Mouse (Mus musculus) right cerebral cortex, postnatal 36 days (tissue): Measurements from ENCODE around the gene Ccdc106.
A peak's percentile ranks its signal among the peaks of the same experiment; 100 is the strongest.
"Not testable (repeated sequence)": the region's sequence is repeated elsewhere in the genome, so short reads cannot be mapped to it uniquely, and the experiment has no call there.

Source experiments
- DNase-seq, 2 experiments: peaks; one replicate each; pipeline ENCODE4 v3.0.0; 2022; ENCODE audit warnings: low spot score in 2 of 2, mixed read lengths in 1 of 2

The Ccdc106 gene

DNA sequence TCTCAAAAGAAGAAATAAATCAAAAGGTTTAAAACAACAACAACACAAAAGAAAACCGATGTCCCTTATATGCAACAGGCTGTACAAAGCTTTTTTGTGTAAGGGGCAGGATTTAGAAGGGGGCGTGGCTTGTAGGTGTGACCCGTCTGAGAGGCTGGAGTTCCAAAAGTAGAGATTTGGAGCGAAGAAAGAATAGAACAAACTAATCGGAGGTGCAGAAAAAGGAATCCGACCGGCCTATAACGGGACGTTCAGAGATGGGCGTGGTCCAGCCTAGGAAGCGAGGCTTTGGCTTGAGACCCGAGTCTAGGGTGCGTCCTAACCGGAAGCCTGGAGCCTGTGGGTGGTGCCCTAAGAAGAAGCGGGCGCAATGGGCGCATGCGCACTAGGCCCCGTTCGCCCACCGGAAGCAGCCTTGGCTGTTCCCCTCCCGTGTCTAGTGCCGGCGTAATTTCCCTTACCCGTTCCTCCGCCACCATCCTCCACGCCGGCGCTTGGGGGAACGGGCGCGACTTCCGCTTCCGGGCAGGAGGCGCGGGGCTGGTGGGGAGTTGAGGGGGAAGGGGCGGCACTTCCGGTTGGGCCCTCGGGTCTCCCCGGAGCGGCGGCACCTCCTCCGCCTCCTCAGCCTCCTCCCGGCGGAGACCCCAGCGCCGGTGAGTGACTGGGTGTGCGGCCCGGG is at the start of gene Ccdc106, which contains the start of gene Zfp865:
TSS of gene Ccdc106 (plus strand) at position 554 of the 682 bp plus-strand sequence.
TSS of gene Zfp865 (plus strand) at position 377 of the 682 bp plus-strand sequence.
- peak; percentile 99 to 100 for DNase-seq

DNA sequence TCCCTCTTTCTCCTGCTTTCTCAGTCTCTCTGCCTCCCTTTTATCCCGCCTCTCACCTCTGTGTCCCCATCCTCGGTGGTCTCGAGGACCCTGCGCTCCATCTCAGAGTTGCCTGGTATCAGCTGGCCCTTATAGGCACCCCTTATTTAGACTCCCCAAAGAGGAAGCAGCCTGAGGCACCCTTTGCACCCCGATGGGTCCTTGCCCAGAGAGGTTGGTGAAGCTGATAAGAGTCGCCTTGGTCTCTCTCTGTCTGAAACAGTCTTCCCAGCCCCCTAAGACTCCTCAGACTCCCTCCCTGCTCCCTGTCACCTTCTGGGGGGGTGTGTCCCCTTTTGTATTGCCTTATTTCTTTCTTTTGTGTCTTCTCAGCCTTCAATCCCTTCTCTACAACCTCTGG is 49.3 kb upstream of the Ccdc106 start, which contains the start of gene Sbk3:
TSS of gene Sbk3 (minus strand) at position 101 of the 400 bp plus-strand sequence.
- DNase-seq, result no peak

DNA sequence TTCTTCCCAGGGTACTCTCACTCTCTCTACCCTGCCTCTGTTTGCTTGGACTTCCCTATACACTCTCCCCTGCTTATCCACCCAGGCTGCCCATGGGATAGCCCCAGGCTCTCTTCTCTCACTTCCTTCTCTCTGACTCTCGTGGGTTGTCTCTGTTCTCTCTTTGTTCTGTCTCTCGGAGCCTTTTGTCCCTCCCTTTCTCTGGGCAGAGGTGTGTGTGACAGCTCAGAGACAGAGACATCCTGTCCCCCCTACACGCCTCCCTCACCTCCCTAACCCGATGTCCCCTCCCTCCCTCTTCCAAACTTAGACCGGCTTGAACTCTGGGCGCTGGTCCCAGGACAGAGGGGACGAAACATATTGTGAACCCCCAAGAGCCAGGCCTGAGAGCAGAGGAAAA is 48.6 kb upstream of the Ccdc106 start:
- no peak for DNase-seq

DNA sequence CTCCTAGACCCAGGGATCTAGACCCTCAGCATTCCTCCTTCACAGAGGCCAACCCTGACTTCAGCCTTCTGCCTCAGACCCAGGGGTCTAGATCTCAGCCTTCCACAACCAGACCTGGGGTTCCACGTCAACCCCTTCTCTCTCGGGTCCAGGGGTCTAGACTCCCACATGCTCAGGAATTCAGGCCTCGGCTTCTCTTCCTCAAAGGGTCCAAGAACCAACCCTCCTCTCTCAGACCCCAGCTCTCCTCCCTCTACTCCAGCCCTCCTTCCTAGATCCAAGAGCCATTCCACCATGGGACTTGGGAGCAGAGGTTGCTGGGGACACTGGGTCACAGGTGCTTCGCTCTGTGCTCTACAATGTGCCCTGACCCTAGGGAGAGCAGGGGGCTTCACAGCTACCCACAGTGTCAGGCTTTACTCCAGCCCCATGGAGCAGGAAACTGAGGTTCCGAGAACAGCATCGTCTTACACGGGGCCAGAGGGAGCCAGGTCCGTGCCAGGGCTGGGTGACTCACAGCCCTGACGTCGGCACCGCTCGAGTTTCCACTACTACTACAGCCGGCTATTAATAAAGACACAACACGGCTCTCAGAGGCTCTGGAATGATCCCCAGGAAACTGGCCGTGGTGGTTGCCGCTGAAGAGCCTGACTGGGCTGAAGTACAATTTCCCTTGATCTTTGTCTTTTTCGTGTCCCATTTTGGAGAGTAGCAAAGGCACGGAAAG is 47.9 kb upstream of the Ccdc106 start:
- no peak for DNase-seq

DNA sequence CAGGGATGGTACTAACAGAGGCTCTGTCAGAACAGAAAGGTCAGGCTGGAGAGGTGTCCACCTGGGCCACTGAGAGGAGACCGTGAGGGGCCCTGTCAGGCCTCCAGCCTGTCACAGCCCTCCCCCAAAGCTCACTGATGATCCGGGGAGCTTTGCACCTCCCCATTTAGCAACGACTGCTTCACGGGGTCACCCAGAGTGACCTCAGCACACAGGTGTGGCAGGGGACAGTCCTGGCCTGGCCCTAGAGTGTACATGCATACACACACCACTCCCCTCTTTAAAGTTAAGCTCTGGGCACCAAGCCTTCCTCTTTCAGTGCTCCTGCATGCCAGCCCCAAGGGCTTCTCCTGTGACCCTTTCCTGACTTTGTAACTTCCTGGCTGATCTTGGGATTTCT is 44.9 kb upstream of the Ccdc106 start:
- no peak for DNase-seq

DNA sequence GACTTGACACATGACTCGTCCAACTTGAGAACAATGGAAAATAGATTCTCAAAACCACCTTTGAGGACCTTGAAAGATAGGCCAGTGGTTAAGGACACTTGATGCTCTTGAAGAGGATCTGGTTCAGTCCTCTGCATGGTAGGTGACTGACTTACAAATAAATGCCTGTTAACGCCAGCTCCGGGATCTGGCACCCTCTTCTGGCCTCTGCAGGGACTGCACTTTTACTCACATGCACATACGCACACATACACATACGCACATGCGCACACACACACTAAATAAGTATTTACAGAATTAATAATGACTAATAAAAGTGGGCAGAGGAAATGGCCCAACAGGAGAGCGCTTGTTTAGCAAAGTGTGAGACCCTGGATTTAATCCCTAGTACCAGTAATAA is 43.5 kb upstream of the Ccdc106 start:
- DNase-seq, result no peak

DNA sequence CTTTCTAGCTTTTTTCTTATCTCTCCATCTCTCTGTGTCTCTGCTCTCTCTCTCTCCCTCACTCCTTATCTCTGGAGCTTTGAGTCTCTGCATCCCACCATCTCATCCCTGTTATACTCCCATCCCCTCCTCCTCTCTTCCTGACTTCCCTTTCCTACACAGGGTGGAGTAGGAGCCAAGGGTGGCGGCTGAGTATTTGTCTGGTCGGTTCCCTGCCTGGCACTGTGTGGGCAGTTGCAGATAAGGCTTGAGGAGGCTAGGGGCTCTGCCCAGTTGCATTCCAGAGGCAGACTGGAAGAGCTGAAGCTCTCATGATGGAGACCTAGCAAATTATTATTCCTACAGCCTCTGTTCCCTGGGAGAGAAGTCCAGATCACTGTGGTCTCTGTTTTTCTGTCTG is 32.1 kb upstream of the Ccdc106 start:
- no peak for DNase-seq

DNA sequence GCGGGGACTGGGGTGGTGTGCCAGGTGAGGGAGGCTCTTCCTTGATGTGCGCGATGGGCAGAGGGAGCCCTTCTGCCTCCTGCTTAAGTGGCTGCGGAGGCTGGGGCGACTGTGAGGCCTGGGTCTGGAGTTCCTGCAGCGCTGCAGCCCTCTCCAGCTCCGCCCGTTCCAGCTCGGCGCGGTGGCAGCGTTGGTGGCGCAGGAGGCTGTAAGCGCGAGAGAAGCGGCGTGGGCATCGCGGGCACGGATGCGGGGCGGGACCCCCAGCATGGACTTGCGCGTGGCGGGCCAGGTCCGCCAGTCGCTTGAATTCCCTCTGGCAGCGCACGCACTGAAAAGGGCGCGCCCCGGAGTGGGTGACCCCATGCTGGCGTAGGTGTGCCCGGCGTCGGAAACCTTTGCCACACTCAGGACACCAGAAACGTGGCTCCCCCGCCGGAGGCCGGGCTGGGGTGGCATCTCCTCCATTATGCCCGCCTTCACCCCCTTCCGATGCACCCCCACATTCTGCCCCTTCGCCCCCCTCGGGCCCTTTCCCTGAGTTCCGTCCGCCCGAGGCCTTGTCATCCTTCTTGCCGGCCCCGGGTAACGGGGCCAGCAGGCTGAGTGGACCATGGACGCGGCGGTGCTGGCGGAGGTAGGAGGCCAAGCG is 26.9 kb upstream of the Ccdc106 start:
- no peak for DNase-seq

DNA sequence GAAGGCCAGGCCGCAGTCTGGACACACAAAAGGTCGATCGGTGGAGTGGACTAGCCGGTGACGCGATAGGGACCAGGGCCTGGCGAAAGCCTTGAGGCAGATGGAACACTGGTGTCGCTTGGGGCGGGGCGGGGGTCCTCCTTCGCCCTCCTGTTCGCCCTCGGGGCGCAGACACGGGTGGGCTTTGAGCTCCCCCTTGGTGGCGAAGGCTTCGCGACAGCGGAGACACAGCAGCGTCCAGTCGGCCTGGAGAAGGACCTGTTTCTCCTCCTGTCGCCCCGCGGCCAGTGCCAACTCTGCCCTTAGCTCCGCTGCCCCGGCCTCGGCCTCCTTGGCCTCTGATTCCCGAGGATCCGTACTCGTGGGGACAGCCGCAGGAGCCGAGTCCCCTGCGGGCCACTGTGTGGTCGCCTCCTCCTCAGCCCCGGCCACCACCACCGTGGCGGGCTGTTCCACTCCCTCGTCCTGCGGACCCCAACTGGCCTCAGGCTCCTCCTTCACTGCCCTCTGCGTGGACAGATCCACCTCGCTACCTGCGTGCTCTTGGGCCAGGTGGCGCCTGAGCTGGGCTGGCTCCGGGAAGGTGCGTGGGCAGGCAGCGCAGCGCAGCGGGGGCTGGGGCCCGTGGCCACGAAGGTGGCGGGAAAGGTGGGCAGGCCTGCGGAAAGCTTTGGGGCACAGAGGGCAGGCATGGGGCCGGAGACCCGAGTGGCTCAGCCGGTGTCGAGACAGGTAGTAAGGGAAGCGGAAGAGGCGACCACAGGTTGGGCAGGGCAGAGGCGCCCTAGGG is 26.2 kb upstream of the Ccdc106 start:
- no peak for DNase-seq

DNA sequence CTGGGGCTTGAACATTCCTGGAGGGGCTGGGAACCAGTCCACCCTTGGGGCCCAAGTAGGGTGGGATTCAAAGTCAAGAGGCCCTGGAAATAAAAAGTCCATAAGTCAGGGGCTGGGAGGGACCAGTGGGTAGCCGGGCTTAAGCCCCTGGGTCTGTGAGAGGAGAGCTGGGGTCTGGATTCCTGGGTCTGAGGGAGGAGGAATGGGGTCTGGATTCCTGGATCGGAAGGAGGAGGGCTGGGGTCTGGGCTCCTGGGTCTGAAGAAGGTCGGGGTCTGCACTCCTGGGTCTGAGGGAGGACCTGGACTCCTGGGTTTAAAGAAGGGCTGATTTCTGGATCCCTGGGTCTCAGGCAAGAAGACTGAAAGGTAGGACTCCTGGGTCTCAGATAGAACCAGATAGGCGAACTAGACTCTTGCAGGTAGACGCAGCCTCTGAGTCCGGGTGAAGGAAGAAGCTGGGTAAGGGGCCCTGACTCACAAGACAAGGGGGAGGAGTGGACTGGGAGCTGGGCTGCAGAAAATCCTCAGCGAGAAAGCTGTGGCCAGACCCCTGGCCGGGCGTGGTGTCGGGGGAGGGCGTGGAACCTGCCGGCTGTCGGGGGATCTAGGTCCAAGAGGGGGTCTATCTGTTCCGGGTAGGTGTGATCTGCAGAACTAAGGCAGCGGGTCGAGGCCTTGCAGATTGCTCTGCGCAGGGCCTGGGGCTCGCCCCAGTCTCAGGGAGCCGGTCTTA is 24.9 kb upstream of the Ccdc106 start:
- no peak for DNase-seq

DNA sequence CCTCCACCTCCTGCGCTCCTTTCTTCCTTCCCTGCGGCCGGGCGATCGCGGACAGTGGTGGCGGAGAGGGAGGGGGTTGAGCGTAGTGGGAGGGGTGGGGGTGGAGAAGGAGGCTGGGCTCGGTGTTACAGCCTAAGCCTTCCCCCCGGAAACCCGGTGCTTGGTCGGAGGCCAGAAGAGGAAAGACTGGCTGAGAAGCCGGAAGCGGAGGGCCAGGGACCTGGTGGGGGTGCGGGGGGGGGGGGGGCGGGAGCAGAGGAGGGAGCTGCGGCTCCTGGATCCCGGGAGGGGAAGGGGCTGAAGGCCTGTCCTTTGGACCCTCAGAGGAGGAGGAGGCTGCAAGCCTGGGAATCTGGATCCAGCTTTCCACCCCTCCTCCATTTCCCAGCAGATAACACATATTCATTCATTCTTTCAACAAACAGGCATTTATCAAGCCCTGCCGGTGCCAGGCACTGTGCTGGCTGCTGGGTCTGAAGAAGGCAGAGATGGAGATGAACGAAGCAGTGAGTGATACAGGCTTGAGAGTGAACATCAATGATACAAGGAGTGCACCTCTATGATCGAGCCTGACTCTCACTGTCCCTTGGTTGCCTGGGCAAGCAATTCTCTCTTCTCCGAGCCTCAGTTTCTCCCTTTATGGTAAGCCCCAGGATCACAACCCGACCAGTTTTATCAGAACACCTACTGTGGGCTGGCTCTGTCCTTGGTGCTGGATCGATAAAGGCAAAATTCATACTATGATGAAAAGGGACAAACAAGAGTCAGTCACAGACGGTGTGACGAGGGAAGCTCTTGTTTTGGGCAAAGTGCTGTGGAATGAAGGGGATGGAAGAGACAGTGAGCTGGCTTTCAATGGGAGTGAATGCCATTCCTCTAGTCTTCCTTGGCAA is 24.1 kb upstream of the Ccdc106 start, which contains the start of gene Zfp579:
TSS of gene Zfp579 (minus strand) at position 156 of the 893 bp plus-strand sequence.
- DNase-seq, result peak; percentile 84 to 86

DNA sequence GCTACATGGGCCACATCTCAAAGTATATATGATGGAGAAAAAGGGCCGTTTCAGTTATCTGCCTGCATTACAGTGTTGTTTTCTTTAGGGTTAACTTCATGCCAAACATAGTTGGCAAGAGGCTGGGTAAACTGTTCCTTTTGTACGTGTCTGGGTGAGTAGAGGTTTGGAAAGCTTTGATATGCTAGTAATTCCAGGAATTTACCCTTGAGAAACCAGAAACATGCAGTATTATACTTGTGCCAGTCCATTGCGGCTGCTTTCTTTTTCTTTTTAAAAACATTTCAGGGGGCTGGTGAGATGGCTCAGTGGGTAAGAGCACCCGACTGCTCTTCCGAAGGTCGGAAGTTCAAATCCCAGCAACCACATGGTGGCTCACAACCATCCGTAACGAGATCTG is 23.4 kb upstream of the Ccdc106 start:
- no peak for DNase-seq

DNA sequence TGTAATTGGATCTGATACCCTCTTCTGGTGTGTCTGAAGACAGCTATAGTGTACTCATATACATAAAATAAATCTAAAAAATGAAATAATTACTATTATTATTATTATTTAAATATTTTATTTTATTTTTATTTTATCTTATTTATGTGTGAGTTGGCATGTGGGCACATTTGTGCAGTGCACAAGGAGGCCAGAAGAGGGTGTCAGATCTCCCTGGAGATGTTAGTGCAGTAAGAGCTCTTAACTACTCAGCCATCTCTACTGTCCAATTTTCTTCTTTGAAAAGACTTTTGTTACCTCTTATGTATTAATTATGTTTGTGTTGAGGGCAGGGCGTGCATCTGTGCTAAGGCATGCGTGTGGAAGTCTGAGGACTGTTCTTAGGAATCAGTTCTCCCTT is 20.5 kb upstream of the Ccdc106 start:
- DNase-seq, result no peak

DNA sequence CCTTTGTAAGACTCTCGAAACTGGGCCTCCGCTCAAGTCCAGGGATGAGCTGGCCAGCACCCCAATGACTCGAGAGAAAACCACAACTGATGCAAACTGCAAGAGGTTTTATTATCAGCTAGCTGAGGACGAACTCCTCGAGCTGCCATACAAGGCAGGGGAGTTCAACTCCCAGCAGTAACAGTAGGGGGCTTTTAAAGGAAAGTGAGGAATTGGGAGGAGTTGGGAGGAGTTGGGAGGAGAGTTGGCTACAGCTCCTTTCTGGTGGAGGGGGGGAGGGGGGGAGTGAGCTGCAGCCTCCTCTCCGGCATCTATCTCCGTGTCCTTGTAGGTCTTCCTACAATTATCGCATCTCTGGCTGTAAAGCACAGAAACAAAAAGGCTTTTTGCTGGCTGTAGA is 17.5 kb upstream of the Ccdc106 start:
- not testable (repeated sequence) for DNase-seq

DNA sequence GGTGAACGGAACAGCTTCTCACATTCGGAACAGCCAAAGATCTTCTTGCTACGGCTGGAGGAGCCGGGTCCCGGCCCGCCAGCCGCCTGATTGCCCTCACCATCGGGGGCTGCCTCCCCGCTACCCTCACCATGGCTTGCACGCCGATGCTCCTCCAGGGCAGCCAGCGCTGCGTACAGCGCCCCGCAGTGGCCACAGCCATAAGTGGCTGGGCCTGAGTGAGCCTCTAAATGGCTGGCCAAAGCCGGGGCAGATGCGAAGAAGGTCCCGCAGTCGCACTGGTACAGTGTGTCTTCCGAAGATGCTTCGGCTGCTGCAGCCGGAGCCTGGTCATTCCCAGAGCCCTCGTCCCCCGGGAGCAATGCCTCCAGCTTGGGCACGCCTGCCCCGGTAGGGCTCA is 12.1 kb upstream of the Ccdc106 start:
- DNase-seq, result no peak

DNA sequence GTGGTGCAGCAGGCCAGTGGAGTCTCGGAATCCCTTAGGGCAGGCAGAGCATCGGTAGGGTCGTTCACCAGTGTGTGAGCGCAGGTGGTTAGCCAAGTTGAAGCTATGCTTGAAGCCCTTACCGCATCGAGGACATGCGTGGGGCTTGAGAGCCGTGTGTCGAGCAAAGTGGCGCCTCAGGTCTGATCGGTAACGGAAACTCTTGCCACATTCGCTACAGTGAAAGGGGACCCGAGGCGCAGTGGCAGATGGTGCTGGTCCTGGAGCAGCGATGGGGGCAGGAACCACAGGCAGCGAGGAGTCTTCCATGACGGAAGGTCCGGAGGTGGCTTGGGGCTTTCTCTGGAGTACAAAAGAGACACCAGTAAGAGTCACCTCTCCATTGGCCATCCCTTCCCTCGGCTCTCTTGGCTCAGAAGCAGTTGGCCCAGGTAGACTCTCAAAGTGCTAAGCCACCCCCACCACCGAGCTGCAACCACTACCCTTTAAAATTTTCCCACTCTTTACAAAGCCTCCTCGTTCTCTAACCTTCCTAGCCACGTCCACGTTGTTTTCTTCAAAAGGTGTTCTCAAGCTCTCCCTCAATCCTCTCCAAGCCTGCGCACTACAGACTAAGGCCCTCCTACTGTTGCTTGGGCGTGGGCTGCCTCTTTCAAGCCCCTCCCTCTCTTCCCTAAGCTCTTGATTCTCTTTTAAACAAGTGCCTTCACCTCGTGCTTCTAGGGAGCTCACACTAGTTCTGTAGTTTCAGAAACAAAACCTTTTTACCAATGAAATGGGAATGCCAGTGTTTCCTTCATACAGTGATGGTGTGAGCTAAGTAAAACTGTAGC is 7.5 kb upstream of the Ccdc106 start:
- DNase-seq, result no peak

DNA sequence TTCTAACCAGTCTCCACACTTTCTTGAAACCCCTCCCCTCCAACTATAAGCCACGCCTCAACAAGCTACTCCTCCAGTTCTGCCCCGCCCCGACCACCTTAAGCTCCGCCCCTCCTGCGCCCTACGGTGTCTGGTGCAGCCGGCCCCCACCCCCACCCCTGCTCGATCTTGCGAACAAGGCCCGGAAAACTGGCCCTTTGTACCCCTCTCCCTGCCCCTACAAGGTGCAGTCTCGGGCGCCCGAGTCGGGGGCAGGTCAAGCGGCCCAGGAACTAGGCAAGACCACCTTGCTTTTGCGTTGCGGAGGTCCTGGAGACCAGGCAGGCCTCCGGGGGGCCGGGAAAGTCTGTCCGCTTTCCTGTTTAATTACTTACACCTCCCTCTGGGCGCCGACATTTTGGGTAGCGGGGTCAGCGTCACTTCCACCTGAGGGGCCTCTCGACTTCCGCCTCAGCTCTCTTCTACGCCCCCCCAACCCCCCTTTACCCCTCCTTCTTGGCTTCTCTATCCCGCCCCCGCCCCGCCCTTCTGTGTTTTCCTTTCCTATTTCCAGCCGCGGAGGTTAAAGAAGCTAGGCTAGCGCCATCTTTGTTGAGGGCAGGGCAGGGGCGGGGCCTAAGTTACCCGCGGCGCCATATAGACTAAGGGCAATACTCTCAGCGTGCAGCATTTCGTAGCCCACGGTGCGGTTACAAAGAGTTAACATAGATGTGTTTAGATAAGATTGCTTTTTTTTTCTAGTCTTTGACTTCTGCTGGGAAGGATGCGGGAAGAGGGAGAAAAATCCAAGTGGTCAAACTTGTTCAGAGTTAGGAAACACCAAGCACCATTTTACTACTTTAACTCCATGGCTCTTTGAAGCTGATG is 5.9 kb upstream of the Ccdc106 start, which contains the start of the genes Zfp524 and Fiz1:
TSS of gene Zfp524 (plus strand) at position 165 of the 867 bp plus-strand sequence.
TSS of gene Fiz1 (minus strand) at position 447 of the 867 bp plus-strand sequence.
- peak; percentile 96 for DNase-seq
